Mouse (Mus musculus) myocyte (in vitro differentiated cells): ENCODE results near the gene Smarca5.

Source experiments
- E2F4 ChIP-seq: IDR thresholded peaks from one replicate; pipeline ENCODE4 v1.6.1; 2011; ENCODE audit warnings: mild to moderate bottlenecking, control low read depth, moderate library complexity; ENCODE audit not compliant: insufficient read depth
- MAX ChIP-seq: IDR thresholded peaks from one replicate; pipeline ENCODE4 v1.6.1; 2011; ENCODE audit warnings: low read depth, mild to moderate bottlenecking, control low read depth
- MYOG ChIP-seq, 3 experiments: IDR thresholded peaks; one replicate each; pipeline ENCODE4 v1.6.1; 2011; ENCODE audit warnings: control low read depth in 2 of 3, low read depth in 2 of 3, mild to moderate bottlenecking in 2 of 3; ENCODE audit not compliant: insufficient read length in 2 of 3, control insufficient read depth in 1 of 3, insufficient read depth in 1 of 3
- POLR2A ChIP-seq: IDR thresholded peaks from one replicate; pipeline ENCODE4 v1.6.1; 2011; ENCODE audit warnings: low read depth, mild to moderate bottlenecking, control low read depth, moderate library complexity; ENCODE audit not compliant: insufficient read length
- SRF ChIP-seq: IDR thresholded peaks from one replicate; pipeline ENCODE4 v1.6.1; 2011; ENCODE audit warnings: low read depth; ENCODE audit not compliant: control insufficient read depth, insufficient read length

- TF ChIP-seq POLR2A: no peak
- no peak for TF ChIP-seq MYOG (IDR thresholded peaks at IDR 0.05; ENCODE audit: control insufficient read depth in 1 of 3, insufficient read depth in 1 of 3, insufficient read length in 2 of 3, low read depth in 2 of 3)
- TF ChIP-seq MAX: no peak
- no peak for TF ChIP-seq E2F4
- no peak for TF ChIP-seq SRF
Measured at GRCm38 (mm10) chr8:80683756-80684335, 55.5 kb downstream of the Smarca5 start.
